Mouse (Mus musculus) lung, postnatal 0 days (tissue): ENCODE measurements around the gene Abhd18.

Experiments used
- CTCF ChIP-seq: IDR thresholded peaks from 2 replicates; pipeline ENCODE4 v1.5.1; 2016; ENCODE audit warnings: antibody characterized with exemption, mild to moderate bottlenecking
- EP300 ChIP-seq: IDR thresholded peaks from 2 replicates; pipeline ENCODE4 v1.6.1; 2016; ENCODE audit warnings: antibody characterized with exemption, mild to moderate bottlenecking, control low read depth

GRCm38 (mm10) chr3:40806871-40807270, 39.9 kb upstream of the Abhd18 start:
- TF ChIP-seq EP300 (no peak), CTCF (no peak)
